Mouse (Mus musculus) liver (tissue): ENCODE data around the gene Fbxl19.
"Not testable (repeated sequence)": the region's sequence is repeated elsewhere in the genome, so short reads cannot be mapped to it uniquely, and the experiment has no call there.

Source experiments
- DNase-seq: peaks from one replicate; pipeline ENCODE4 v3.0.0-alpha.2; 2020; ENCODE audit warnings: mixed read lengths

Fbxl19 gene

DNA sequence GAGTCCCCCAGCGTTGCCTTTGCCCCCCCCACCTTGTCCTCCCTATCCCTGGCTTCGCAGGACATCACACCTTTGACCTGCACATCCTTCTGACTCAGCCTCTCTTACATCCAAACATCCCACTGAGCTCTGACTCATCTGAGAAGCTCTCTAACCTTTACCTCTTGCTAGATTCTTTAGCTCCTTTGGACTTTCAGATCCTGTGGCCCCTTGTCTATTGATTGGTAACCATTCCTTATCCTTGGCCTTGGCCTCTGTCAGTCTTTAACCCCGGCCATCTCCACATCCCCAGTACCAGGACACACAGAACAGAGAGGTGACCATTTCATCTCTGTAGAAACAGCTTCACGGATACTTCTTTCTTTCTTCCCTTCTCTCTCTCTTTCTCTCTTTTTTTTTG lies 14.2 kb upstream of the Fbxl19 start:
- no peak for DNase-seq

DNA sequence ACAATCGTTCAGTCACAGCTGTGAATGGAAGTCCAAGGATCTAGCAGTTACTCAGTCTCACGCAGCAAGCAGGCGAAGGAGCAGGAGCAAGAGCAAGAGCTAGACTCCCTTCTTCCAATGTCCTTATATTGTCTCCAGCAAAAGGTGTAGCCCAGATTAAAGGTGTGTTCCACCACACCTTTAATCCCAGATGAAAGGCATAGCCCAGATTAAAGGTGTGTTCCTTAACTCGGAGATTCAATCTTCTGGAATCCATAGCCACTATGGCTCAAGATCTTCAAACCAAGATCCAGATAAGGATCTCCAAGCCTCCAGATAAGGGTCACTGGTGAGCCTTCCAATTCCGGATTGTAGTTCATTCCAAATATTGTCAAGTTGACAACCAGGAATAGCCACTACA lies 12.3 kb upstream of the Fbxl19 start, which contains the start of gene Ctf2:
TSS of gene Ctf2 (minus strand) at position 101 of the 400 bp plus-strand sequence.
- not testable (repeated sequence) for DNase-seq

DNA sequence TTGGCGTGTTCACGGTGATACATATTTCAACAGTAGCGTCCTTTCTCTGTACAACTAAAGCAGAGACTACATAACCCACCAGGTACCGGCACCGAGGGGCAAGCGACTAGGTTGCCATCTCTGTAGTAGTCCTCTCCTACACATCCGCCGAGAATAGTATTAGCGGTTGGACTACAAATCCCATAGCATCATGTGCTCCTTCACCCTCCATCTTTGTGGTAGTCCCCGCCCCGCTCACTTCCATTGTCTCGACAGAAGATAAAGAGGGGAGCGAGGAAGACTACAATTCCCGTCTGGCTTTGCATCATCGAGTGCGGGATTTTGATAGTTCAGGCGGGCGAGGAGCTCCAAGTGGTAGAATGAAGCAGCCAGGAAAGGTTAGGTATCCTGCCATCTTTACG lies 908 bp downstream of the Fbxl19 start:
- peak; percentile 88 for DNase-seq

DNA sequence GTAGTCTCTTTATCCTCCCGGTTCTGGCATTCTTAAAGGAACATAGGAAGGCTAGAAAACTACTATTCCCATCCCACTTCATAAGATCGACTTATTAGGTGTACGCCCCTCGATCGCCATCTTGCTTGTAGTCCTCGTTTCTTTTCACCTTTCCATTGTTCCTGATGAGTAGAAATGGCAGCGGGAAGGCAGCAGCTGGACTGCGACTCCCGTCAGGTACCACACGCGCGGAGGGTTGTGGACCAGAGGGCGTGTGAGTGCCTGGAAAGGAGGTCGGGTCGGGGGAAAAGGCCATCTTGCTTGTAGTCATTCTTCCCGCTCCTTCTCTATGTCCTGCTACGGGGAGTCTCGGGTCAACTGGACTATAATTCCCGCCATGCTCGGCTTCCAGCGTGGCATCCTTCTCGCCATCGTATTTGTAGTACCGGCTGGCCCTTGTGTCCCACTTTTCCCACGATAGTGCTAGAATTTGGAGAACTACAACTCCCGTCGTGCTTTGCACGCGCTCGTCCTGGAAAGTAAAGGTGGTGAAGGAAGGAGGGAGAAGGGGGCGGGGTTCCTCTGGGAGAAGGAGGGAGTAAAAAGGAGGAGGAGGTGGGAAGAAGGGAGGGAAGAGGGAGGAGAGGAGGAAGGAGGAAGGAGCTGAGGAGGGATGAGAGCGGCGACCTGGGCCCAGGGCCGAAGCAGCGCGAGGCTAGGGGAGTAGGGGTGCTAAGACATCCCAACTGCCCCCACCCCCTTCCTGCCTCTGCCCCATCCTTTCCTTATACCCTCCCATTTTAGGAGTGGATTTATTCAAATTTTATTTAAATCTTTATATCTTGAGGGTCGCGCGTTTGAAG lies 1.5 kb downstream of the Fbxl19 start:
- peak; percentile 85 for DNase-seq

DNA sequence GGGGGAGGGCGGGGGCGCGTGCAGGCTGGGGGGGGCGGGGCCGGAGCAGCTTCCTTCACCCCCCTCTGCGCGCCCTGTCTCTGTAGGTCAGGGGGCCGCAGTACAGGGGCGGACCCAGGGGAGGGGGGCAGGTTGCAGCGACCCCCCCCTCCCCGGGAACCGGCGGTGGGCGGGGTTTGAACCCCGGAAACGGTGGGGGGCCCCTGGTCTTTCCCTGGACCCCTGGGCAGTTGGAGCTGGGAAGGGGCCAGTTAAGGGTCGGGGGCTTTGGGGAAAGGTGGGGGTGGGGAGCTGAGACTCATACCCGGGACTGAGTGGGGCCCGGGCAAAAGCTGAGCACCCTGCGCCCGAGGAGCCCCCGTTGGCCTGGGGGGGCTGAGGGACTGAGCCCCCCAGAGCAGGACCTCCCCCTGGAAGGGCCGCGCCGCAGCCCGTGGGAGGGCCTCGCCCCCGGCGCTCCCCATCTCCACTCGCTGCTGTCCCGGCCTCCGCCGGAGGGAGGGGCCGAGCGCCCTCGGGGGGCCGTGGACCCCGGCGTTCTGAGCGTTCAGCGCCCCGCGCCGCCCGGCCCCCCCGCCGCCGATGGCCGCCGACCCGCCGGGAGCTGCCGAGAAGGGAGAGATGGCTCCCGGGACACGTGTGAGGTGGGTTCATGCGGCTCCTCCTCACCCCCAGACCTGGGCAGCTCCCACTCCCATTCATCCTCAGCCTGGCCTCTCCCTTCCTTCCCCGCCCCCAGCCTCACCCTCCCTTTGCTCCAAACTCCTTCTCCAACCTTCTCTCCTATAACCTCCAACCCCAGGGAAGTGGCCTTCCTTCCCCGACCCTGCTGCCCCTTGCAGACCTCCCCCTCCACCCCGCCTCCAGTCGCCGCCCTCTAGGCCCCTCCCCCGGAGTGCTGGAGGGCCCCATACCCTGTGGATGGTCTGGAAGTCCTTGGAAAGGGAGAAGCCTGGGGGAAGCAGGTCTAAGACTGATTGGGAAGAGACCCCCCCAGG lies 2.5 kb downstream of the Fbxl19 start:
- peak; percentile 50 for DNase-seq

DNA sequence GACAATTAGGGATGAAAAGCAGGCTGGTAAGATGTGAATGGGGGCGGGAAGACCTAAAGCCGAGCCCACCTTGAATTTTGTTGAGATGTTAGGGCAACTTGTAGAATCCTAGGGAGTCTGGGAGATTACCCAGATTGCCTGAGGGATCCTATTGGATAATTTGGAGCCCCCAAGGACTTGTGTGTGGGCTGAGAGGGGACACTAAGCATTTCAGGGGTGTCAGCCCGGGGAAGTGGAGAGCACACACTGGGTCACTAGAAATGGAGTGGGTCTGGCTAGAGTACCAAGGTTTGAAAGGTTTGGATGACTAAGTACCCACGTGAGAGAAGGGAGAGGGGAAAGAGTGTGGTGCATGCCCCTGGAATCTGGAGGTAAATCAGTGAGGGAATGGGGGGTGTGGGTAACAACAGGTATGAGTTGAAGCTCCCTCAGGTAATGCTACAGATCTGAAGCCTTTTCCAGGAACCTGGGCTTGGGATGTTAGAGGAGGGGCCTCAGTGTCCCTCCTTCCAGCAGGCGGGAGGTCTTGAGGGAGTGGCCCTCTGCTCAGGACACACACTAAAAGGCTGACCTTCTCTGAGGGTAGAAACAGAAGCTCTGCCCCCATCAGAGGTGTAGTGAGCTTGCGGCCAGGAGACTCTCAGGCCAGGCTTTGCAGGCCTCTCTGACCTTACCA lies 3.4 kb downstream of the Fbxl19 start:
- no peak for DNase-seq

DNA sequence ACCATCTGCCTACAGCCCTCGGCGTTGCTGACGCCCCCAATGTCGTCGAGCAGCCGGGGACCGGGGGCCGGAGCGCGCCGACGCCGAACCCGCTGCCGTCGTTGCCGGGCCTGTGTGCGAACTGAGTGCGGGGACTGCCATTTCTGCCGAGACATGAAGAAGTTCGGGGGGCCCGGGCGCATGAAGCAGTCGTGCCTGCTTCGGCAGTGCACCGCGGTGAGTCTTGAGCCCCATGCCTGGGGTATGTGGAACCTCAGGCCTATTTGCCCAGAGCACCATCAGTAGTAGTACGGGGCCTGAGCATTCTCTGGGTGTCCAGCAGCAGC lies 3.9 kb downstream of the Fbxl19 start:
- DNase-seq: no peak

DNA sequence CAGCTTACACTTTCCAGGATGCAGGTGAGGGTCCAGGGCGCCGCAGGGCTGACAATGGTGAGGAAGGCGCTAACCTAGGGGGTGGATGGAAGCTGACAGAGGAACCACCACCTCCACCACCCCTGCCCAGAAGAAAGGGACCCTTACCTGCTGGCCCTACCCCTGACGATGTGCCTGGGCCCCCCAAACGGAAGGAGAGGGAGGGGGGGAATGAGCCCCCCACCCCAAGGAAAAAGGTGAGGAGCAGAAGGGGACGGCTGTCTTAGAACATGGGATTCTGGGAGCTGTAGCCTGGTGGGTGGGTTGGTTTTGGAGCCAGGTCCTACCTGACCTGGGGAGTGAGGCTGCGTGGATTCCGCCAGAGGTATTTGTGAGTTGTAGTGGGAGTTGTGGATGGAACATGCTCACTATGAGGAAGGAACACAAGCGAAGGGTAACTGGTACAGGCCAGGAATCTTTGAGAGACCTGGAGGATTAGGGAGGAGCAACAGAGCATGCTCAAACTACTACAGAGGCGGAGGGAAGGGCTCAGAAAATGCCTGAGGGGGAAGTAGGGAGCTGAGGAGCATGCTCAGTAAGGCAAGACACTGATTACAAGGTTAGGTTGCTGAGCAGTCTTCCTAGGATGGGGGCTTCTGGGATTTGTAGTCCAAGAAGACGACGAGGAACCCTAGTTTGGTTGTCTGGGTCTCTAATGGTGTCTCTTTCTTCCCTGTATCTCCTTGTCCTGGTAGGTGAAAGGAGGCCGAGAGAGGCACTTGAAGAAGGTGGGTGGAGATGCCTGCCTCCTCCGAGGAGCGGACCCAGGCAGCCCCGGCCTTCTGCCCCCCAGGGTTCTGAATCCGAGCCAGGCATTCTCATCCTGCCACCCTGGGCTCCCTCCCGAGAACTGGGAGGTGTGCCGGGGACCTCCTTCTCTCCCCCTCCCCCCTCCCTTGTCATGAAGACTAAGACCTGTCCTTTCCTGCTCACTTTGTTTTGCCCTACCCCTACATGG lies 6.1 kb downstream of the Fbxl19 start:
- no peak for DNase-seq

DNA sequence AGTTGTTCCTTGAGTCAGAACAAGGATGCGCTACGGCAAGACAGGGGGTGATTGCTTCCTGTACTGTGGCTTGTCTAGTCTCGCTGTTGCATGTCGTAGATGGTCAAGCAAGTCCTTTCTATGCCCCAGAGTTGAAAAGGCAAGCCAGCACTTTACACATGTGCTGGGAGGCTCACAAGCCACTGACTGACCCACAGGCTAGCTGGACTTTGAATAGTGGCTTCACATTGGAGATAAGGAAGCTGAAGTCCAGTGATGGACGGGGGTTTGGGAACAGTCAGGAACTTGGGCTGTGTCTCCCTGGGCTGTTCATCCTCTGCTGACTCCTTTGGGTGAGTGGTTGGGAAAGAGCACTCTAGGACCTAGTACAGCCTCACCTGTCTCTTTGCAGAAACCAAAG lies 7.3 kb downstream of the Fbxl19 start:
- DNase-seq: no peak

DNA sequence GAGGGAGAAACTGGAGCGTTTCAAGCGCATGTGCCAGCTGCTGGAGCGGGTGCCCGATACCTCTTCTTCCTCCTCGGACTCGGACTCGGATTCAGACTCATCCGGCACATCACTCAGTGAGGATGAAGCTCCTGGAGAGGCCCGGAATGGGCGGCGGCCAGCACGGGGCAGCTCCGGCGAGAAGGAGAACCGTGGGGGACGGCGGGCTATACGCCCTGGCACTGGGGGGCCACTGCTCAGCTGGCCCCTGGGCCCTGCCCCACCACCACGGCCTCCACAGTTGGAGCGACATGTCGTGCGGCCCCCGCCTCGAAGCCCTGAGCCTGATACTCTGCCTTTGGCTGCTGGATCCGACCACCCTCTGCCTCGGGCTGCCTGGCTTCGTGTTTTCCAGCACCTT lies 7.7 kb downstream of the Fbxl19 start:
- no peak for DNase-seq

DNA sequence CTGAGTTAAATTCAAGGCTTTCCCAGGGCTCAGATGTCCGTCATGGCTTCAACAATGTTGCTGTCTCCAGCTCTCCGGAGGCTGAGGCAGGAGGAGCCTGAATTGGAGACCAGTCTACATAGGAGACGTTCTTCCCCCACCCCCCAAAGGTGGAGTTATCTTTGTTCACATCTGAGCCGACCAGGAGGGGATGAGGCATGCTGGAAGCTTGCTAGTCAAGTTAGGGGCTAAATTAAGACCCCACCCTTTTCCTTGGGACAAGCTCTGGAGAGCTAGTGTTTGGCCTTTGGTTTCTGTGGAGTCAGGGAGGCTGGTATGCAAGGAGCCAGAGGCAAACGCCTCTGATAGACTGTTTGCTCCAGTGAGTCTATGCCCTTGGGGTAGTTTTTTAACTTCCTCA lies 8.8 kb downstream of the Fbxl19 start:
- DNase-seq: no peak

DNA sequence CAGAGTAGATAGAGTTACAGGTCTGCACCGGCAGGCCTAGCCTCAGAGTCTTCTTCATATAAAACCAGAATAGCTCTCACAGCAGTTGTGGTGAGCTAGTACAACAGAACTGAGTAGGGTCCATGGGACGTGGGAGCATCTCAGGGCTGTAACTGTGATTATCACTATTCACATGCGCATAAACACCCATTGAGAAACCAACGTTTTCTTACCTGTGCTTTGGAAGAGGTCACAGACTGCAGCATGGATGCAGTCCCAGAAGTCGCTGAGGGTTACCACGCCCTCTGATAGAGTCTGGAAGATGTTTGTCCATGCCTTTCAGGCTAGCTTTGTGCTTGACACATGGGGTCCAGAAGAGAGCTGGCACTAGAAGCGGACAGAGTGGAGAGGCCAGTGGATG lies 9.4 kb downstream of the Fbxl19 start:
- no peak for DNase-seq

DNA sequence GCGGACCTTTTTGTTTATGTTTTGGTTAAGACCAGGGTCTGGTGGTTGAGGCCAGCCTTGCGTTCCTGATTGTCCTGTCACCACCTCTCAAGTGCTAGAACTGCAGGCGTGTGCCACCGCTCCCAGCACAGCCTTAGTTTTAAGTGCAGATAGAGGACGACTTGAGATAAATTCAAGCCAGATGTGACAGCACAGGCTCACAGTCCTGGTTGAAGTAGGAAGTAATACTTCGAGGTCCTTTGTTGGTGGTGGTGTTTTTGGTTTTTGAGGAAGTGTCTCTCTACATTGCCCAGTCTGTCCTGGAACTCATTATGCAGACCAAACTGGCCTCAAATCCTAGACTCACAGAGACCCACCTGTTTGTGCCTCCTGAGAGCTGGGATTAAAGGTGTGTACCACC lies 15.4 kb downstream of the Fbxl19 start:
- no peak for DNase-seq

DNA sequence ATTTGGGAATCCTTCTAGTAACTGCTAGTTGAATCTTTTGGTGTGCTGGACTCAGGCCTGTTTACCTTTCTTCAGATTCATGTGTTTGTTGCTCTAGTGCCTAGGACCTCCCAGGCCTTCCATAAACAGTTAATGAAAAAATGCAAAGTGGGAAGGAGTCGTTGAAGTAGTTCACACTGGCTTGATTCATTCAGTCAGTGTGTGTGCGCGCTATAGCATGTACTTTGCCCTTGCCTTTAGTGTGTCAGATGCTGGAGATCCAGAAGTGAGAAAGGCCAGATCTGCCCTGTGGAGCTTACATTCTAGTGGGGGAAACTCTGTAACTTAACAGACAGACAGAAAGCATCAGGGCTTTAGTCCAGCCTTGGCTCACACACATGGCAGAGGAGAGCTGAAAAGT lies 16.1 kb downstream of the Fbxl19 start:
- DNase-seq: no peak

DNA sequence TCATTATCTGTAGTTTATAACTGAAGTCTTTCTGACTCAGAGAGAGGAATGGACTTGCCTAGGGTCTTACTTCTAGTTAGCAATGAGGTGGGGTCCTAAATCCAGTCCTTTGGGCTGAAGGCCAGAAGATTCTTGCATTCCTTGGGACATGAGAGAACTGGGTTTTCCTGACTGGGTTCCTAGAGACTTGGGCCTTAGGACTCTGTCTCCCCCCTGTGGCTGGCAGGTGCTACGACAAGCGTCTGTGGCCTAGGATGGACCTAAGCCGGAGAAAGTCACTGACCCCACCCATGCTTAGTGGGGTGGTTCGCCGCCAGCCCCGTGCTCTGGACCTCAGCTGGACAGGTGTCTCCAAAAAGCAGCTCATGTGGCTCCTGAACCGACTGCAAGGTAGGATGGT lies 16.7 kb downstream of the Fbxl19 start:
- DNase-seq: peak; percentile 77

DNA sequence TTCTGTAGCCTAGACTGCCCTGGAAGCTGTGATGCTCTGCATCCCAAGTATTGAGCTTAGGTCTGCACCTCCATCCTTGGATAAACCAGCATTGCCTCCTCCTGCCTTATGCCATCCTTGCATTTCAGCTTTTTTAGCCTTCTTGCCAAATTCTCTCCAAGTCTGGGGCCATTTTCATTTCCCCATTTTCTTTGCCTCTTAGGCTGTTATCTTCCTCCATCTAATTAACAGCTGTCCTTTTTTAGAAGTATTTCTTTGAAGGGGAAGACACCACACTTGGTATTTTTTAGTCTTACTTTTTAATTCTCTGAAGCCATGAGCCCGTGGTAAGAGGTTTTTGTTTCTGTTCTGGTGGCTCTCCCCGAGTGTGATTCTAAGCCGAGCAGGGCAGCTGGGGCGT lies 19.3 kb downstream of the Fbxl19 start:
- DNase-seq: no peak

DNA sequence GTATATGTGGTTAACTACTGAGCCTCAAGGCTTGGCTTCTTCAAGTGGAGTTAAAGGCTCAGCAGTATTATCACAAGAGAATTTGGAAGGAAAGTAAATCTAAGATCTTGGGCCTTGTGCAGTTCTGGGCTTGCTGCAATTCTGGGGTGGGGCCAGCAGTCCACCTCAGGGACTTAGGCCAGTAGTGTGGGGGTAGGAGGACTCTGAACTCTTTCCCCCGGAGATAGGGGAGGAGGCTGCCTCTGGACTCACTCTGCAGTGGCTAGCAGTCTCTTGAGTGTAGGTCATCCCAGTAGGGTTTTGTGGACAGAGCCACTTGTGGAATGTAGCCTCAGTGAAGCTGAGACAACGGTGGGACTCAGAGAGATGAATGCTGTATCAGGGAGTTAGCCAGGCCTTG lies 21.4 kb downstream of the Fbxl19 start:
- DNase-seq: no peak

DNA sequence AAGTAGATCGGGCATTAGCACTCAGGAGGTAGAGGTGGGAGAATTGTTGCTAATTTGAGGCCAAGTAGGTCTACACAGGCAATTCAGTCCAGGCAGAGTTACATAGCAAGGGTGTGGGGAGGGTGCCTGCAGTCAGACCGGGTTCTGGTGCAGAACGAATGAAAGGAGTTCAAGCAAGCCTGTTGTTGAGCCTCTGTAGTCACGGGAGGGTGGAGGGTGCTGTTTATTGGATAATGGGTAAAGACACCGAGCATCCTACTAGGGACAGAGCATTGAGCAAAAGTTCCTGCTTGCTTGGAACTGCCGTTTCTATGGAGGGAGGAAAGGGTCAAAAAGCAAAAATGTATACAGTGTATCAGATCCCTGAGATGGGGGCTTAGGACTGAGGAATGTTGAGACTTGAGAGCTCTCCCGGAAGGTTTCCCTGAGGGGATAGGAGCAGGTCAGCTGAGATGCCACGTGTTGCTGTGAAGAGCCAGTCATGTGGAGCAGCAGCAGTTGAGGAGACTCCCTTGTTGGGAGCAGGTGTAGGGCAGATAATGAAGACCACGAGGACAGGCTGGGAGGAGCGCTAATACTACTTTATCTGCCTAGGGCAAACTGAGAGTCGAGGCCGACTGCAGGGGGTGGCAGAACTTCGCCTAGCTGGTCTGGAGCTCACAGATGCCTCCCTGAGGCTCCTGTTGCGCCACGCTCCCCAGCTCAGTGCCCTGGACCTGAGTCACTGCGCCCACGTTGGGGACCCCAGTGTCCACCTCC lies 22.7 kb downstream of the Fbxl19 start:
- DNase-seq: peak; percentile 91

DNA sequence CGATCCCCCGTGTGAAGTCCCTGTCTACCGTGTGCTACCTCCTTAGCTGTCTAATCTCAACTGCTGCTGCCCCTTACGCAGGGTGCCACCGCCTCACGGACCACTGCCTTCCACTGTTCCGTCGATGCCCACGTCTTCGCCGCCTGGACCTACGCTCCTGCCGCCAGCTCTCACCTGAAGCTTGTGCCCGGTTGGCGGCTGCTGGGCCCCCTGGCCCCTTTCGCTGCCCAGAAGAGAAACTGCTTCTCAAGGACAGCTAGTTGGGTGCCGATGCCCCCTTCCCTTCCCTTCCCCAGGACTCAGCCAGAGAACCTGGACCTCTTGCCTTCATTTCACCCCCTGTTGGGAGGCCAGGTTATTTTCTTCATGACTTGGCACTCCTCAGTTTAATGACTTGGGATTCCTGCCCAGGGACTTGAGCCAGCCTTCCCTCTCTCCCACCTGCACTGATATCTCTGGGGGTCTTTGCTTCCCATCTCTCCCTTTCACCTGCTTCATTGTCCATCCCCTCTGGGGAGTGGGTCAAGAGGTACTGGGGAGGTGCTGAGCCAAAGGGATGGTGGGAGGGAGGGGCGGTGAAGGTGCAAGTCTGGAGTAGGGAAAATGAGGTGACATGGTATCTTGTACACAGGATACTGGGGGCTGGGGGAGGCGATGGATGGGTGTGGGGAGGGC lies 23.5 kb downstream of the Fbxl19 start:
- no peak for DNase-seq

DNA sequence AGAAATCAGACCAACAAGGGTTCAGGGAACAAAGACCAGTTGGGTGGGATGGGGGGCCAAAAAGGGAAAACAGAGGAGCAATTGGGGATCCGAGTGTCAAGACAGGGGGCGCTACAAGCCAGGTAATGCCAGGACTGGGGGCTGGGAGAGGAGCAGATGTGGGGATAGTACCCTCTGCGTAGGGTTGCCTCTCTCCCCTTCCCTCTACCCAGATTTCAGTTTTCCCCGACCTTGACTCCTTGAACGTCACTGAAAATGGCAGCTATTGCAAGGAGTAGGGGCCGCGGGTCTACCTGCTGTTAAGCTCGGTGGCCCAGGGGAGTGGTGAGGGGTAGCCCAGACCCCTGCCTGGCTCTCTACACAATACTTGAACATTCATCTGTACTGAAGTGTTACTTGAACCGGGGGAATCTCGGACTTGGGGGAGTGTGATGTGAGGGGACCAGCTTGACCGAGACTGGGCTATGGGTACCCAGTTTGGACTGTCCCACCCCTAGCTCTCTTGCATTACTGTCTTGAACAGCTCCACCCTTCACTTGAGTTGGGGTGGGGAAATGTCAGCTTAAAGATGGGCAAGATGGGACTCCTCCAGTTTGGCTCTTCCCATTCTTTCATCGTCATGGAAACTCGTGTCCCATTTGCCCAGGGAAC lies 24.1 kb downstream of the Fbxl19 start:
- DNase-seq: peak; percentile 66
